Mouse (Mus musculus): ENCODE data around the gene Sugct.

The Sugct gene

GRCm38 (mm10) chr13:17043426-17044224 is 651.7 kb downstream of the Sugct start:
- DNase-seq (ENCODE audit: extremely low spot score, low read depth, low spot score): no peak

- no peak for DNase-seq (ENCODE audit: extremely low spot score, low read depth, low spot score)
These were observed 653.0 kb downstream of the Sugct start for GRCm38 (mm10) chr13:17042332-17042731.

DNA sequence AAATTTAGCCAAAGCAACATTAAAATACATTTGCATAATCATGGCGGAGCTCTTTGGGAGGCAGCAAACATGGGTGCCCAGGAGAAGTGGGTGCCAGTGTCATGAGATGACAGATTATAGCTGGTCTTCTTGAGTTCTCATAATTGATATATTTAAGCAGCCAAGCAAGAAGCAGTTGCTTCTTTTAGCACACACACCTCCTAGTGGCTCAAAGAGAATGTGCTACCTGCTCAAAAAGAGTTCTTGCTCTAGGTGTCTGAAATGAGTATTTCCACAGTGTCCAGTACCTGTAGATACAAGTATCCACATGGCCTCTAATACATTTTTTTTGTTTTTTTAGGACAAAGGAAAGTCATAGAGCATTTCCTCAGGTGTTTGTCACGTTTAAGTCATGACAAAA is 655.6 kb downstream of the Sugct start:
- no peak for DNase-seq (ENCODE audit: extremely low spot score, low read depth, low spot score)

DNA sequence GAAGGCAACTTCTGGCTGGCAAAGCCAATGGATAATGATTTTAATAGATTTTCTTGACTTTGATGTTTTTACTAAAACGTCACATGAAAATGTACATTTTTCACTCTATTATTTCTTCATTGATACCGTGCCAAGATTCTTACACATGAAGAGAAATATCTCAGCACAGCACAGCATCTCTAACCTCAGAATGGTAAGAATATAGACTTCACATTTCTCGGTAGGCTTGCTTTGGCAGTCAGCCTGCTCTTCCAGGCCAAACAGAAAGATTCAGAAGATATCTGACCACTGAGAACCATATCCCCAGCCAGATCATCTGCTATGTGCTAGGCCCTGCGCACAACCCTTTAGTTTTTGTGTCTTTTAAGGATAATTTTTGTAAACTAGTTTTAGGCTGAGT is 657.0 kb downstream of the Sugct start:
- no peak for DNase-seq (ENCODE audit: extremely low spot score, low read depth, low spot score)

DNA sequence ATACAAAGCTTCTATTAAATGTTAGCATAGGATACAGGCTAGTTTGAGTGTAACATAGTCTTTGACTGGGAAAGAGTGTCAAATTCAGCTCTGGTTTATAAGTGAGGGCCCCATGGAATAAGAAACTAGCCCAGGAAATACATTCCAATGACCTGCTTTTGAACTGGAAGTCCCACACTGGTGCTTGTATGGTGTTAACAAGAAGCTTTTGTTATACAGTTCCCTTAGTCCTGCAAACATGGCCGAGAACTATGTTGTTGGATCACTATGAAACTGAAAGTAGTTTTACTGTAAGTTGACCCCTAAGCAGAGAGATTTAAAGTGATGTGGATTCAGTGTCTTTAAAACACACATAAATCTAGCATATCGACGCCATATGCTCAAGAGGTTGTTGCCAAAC is 657.5 kb downstream of the Sugct start:
- DNase-seq (ENCODE audit: extremely low spot score, low read depth, low spot score): no peak

GRCm38 (mm10) chr13:17030761-17031160 is 664.6 kb downstream of the Sugct start:
- DNase-seq (ENCODE audit: extremely low spot score, low read depth, low spot score): no peak

DNA sequence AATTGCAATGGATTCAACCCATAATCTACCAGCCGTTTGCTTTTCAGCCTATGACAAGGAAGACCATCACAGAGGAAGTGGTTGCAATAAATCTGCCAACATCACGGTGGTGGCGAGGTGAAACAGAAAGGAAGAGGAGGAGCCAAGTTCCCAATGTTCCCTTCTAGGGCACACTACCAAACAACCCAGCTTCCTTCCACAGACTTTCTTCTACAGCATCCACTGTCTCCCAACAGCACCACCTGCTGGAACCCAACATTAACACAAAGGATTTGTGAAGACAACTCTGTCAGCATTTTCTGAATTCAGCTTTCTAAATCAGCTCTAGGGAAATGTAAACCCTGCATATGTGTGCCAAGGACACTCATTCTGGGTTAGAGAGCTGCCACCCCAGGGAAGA is 666.8 kb downstream of the Sugct start:
- no peak for DNase-seq (ENCODE audit: extremely low spot score, low read depth, low spot score)

DNA sequence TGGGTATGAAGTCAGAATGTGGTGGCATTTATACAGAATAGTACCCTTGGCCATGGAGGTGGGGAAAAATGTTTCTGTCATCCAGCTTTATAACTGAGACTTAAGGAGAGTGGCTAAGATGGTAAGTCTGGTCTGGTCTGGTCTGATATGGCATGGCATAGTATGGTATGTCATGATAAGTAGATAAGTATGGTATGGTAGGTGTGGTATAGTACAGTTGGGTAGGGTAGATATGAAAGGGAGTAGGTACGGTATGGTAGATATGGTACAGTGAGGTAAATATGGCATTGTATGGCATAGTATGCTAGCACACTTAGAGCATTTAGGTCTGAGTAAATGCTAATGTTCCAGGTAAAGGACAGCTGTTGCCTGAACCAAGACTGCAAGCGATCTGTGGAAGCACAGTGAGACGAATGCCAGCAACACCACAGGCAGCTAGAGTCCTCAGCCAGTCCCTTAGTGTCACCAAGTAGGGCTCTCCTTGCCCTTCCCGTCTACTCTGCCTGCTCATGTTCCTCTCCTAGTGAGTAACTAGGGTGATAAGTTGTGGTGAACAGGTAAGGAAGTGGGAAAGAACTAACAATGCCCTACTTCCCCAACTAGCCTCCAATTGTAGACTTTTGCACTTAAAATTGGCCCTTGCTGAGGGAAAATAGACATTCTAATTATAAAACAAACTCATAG is 667.4 kb downstream of the Sugct start:
- no peak for DNase-seq (ENCODE audit: extremely low spot score, low read depth, low spot score)

GRCm38 (mm10) chr13:17027001-17027400 is 668.4 kb downstream of the Sugct start:
- DNase-seq (ENCODE audit: extremely low spot score, low read depth, low spot score): no peak

GRCm38 (mm10) chr13:16996464-16996863 is 698.9 kb downstream of the Sugct start:
- DNase-seq (ENCODE audit: extremely low spot score, low read depth, low spot score): no peak

- no peak for DNase-seq (ENCODE audit: extremely low spot score, low read depth, low spot score)
These were observed 700.0 kb downstream of the Sugct start for GRCm38 (mm10) chr13:16995321-16995720.

GRCm38 (mm10) chr13:16977743-16978142 is 717.6 kb downstream of the Sugct start:
- DNase-seq (ENCODE audit: extremely low spot score, low read depth, low spot score): no peak

GRCm38 (mm10) chr13:16971277-16971676 is 724.1 kb downstream of the Sugct start:
- DNase-seq (ENCODE audit: extremely low spot score, low read depth, low spot score): no peak

DNA sequence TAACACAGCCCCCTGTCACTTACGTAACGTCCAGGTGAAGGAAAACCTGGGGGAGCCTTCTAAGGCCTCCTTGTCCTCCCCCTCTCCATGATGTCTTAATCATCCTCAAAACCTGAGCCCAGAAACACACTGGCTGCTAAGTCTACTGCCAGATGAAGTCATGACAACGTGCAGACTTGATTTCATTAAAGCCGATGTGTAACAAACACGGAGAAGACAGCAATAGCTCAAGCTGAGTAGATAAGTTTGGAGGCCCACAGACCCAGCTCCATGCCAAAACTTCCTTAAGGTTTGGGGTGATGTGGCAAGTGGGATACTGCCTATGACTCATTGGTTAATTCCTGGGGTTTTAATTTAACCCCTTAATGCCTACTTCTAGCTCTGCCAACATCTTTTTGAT is 726.4 kb downstream of the Sugct start:
- no peak for DNase-seq (ENCODE audit: extremely low spot score, low read depth, low spot score)

- DNase-seq (ENCODE audit: extremely low spot score, low read depth, low spot score): no peak
These were observed 730.4 kb downstream of the Sugct start for GRCm38 (mm10) chr13:16964823-16965475.

- no peak for DNase-seq (ENCODE audit: extremely low spot score, low read depth, low spot score)
These were observed 743.3 kb downstream of the Sugct start for GRCm38 (mm10) chr13:16952045-16952444.

GRCm38 (mm10) chr13:16939466-16939811 is 755.9 kb downstream of the Sugct start:
- no peak for DNase-seq (ENCODE audit: extremely low spot score, low read depth, low spot score)

DNA sequence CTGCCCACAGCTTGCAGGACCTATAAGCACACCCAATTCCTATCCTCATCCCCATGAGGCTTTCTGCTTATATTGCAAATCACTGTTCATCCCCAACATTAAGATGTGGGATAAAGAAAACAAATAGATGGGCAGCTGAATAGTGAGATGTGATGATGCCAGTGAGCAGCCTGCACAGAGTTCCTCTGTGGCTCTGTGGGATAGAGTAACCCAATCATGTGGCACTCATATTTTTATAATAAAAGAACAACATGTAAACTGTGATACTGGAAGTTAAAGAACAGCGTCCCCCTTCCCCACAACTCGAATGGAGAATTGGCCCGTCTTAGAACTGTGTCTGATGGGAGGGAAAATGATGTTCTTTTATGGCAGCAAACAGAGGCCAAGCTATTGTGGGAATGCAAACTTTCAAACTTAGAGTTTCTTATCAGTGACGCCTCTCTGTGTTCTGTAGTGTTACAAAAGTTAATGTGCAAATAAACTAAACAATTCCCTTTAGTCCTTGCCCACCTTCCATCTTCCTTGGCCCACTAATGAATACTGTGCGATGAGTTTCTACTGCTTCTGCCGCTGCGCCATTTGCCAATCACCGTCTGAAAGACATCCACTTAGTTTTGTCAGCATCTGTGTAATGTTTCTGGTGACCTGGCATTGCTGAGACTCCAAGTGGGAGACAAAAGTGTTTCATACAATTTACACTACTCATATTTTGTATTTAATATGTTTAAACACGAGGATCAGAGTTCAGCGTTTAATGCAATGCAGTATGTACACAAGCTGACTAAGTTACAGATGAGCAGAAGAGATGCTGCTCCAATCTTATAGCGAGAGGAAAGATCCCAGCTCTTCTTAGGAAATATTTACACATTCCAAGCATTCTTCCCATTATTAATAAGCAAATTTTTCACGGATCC is 756.5 kb downstream of the Sugct start:
- no peak for DNase-seq (ENCODE audit: extremely low spot score, low read depth, low spot score)

DNA sequence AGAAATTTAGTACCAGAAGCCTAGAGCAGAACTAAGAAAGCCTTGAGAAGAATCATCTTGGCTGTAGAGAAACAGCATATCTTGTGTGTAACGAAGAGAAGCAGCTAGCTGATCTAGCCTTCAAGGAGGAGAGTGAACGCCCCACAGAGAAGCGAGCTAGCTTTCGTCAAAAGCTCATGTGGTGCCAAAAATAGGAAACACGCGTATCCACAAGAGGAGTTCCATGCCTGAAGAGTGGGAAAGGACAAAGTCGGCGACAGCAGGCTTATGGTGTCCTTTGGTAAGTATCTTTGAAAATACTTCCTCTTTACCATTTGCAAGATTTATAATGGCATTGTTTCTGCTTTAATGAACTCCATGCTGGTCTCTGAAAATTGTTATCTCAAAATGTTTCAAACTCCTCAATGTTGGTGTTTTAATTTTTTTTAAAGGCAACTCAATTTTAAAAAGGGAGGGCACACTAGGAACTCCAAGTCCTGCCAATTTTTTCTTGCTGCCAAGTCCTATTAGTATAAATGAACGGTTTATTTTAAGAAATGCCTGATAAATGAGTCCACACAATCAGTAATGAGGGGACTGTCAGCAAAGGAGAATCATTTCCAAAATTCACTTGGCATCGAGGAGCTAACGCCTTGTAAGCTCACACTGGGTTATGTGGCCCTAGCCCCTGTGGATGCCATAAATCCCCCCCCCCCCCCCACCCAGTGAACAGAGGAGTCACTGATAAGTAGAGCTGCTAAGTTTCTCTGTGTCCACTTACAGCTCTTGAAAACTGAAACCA is 757.7 kb downstream of the Sugct start:
- no peak for DNase-seq (ENCODE audit: extremely low spot score, low read depth, low spot score)

DNA sequence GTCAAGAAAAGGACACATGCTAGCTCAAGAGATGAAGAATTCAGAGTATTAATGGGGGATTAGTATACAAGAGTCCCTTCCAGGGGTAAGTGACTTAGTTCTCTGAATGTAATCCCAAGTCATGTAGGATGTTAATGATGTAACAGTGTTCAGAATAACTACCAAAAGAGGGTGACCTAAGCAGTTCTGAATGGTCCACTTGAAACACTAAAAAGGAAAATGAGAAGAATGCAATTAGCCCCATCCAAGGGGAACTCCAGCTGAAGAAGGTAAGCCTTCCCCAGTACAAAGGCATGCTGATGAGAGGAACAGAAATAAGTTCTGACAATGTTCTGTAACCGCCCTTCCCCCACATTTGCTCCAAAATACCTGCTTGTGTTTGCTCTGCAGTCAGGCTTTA is 760.3 kb downstream of the Sugct start:
- no peak for DNase-seq (ENCODE audit: extremely low spot score, low read depth, low spot score)
